9 mouse cellular contexts compared by ENCODE assay signal in the genomic region with DNA sequence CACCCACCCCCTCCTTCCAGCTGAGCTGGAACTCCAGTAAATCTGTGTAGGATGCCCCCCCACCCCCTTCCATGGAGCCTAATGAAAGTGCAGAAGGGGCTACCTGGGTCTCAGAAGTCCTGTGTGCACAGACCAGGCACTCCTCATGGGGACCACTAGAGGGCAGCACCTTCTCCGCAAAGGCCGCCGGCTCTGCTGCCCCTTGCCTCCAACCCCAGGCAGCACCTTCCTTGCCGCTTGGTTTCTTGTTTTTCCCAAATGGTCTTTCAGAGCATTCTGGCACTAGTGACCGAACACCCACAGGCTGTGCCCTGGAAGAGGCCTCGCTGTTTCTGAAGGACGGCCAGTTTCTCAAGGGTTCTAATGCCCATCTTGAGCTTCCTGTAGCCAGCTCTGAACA. TPM values are rescaled to one million over a fixed set of nuclear protein-coding genes. Genes with fewer than 3 reads are reported as not detected.
DNase-seq lines count a peak whose midpoint lies in the region; ATAC-seq and TF ChIP-seq lines count a peak whose summit lies in the region.
"Had no signal": no experiment of that assay in that cellular context is flagged by ENCODE, and none has a peak within 500 bp of the region (broad histone marks: within the 10 kb centered on the region; RNA-seq: fewer than 3 reads in every experiment).

No protein-coding gene starts in this region.

- no peaks in the 10 kb centered on the region for H3K27me3 ChIP-seq in forebrain, embryonic 11.5 days (ENCODE audit: control insufficient read depth, insufficient read depth, low read length)
- no peaks in the 10 kb centered on the region for H3K27me3 ChIP-seq in forebrain, embryonic 15.5 days
- no peaks in the 10 kb centered on the region for H3K27me3 ChIP-seq in kidney, adult 2 months (replicated peaks; ENCODE audit: control insufficient read depth, insufficient read depth, low read length)

- peak overlapping the region; percentile 18; the same call in 1 of the 2 replicates for H3K4me2 ChIP-seq in forebrain, embryonic 11.5 days (ENCODE audit: low read depth, low read length, severe bottlenecking)
- no peak overlapping the region for H3K4me2 ChIP-seq in forebrain, embryonic 15.5 days (replicated peaks)

- no peak overlapping the region for H3K9ac ChIP-seq in forebrain, embryonic 11.5 days (ENCODE audit: low read length)
- no peak overlapping the region for H3K9ac ChIP-seq in forebrain, embryonic 15.5 days (replicated peaks)
- no peak overlapping the region for H3K9ac ChIP-seq in ES-E14 (ENCODE audit: insufficient read depth, low read depth, low read length, poor library complexity, severe bottlenecking)

- 0 out of 2 replicates have a peak, but pooled peaks have one; percentile 64 for ATAC-seq in forebrain, embryonic 11.5 days (replicated peaks; ENCODE audit: low FRiP score)
- ATAC-seq in forebrain, embryonic 15.5 days (replicated peaks): no peak

- H3K36me3 ChIP-seq in forebrain, embryonic 11.5 days (ENCODE audit: control insufficient read depth, insufficient read depth, low read length): no peaks in the 10 kb centered on the region
- no peaks in the 10 kb centered on the region for H3K36me3 ChIP-seq in forebrain, embryonic 15.5 days
- H3K36me3 ChIP-seq in ES-E14 (ENCODE audit: control insufficient read depth, insufficient read depth, low read length, poor library complexity, severe bottlenecking): no peaks in the 10 kb centered on the region
- no peaks in the 10 kb centered on the region for H3K36me3 ChIP-seq in kidney, adult 2 months (ENCODE audit: control insufficient read depth, insufficient read depth, low read length)

- DNase-seq in forebrain, embryonic 11.5 days (ENCODE audit: low spot score): peak; percentile 76
- DNase-seq in ES-E14 (ENCODE audit: low read depth, low spot score): peak; percentile 59
- peak; percentile 17 for DNase-seq in cerebellum, adult 9-10 months
- peak; percentile 28 for DNase-seq in gastrocnemius, postnatal 25 days
- DNase-seq in kidney, adult 2 months: peak; percentile 30
- DNase-seq in lung, adult 18-20 months: peak; percentile 6 to 21
- DNase-seq in right cerebral cortex, adult 2 months (ENCODE audit: low spot score in 2 of 2): peak; percentile 17 to 19

- peak; percentile 85 for TF ChIP-seq CTCF in kidney, adult 2 months (conservative IDR thresholded peaks at IDR 0.05; ENCODE audit: insufficient read depth, insufficient read length, low read depth, low read length)

- no peak overlapping the region for H3K27ac ChIP-seq in forebrain, embryonic 11.5 days (ENCODE audit: low read depth, low read length)
- no peak overlapping the region for H3K27ac ChIP-seq in forebrain, embryonic 15.5 days (replicated peaks)
- H3K27ac ChIP-seq in ES-E14 (ENCODE audit: insufficient read depth, low read depth, low read length, poor library complexity, severe bottlenecking): no peak overlapping the region
- no peak overlapping the region for H3K27ac ChIP-seq in kidney, adult 2 months (ENCODE audit: insufficient read depth, low read depth, low read length)

- in situ Hi-C loops in ES-E14 (cut with MboI; ENCODE audit: low sequenced_read_pairs in 2 of 2, unreplicated experiment in 2 of 2): no loop called here

- no peaks in the 10 kb centered on the region for H3K9me3 ChIP-seq in forebrain, embryonic 11.5 days (ENCODE audit: control insufficient read depth, low read length)
- H3K9me3 ChIP-seq in forebrain, embryonic 15.5 days: no peaks in the 10 kb centered on the region
- peaks cover 9% of the 10 kb centered on the region; the same call in 1 of the 2 replicates for H3K9me3 ChIP-seq in ES-E14 (ENCODE audit: control insufficient read depth, insufficient read depth, low read depth, low read length)

- 8% methylated on average over 7 of the region's 7 CpGs for WGBS in forebrain, embryonic 11.5 days
- 6% methylated on average over 7 of the region's 7 CpGs for WGBS in forebrain, embryonic 15.5 days
- WGBS in kidney, adult 2 months: 3% methylated on average over 7 of the region's 7 CpGs

- H3K4me1 ChIP-seq in forebrain, embryonic 11.5 days (replicated peaks; ENCODE audit: control insufficient read depth, insufficient read depth, low read length): 0 out of 2 replicates have a peak, but pooled peaks cover 2% of the 10 kb centered on the region
- no peaks in the 10 kb centered on the region for H3K4me1 ChIP-seq in forebrain, embryonic 15.5 days
- peaks cover 0 to 2% of the 10 kb centered on the region in 2 experiments; a peak in 2 of 4 replicates for H3K4me1 ChIP-seq in ES-E14 (ENCODE audit: control insufficient read depth in 2 of 2, insufficient read depth in 2 of 2, low read length in 2 of 2, poor library complexity in 1 of 2)
- no peaks in the 10 kb centered on the region for H3K4me1 ChIP-seq in kidney, adult 2 months (ENCODE audit: control insufficient read depth, insufficient read depth, low read length)

- TF ChIP-seq POLR2A in kidney, adult 2 months (IDR thresholded peaks at IDR 0.05; ENCODE audit: low read depth, low read length): no peak

- H3K4me3 ChIP-seq in forebrain, embryonic 11.5 days (ENCODE audit: low read depth, low read length): no peak overlapping the region
- no peak overlapping the region for H3K4me3 ChIP-seq in forebrain, embryonic 15.5 days
- H3K4me3 ChIP-seq in ES-E14 (ENCODE audit: insufficient read depth in 1 of 2, low read depth in 1 of 2, low read length in 2 of 2, poor library complexity in 1 of 2, severe bottlenecking in 1 of 2): no peak overlapping the region
- no peak overlapping the region for H3K4me3 ChIP-seq in kidney, adult 2 months (ENCODE audit: insufficient read depth, low read depth, low read length)

TF ChIP-seq in ES-E14, 5 proteins besides CTCF, POLR2A, EP300 and RAD21:
- no peak for TF ChIP-seq ZNF384 (IDR thresholded peaks at IDR 0.05; ENCODE audit: low read depth, low read length)
- no peak for TF ChIP-seq HCFC1 (IDR thresholded peaks at IDR 0.05; ENCODE audit: borderline replicate concordance, insufficient read depth, low read length)
- no peak for TF ChIP-seq MAFK (IDR thresholded peaks at IDR 0.05; ENCODE audit: insufficient read depth, low read depth, low read length)
- no peak for TF ChIP-seq CHD2 (IDR thresholded peaks at IDR 0.05; ENCODE audit: low read depth, low read length)
- no peak for TF ChIP-seq ZC3H11A (IDR thresholded peaks at IDR 0.05; ENCODE audit: borderline replicate concordance, low read depth, low read length)

RNA-seq across cellular contexts. Expression of a gene that starts 24.6 kb away (rescaled TPM):
- polyA plus RNA-seq in forebrain, embryonic 11.5 days (2014; fragmentation: Nextera tagmentation; extraction: Ambion mirVana): not detected in 2 replicates
- not detected in 2 replicates for polyA plus RNA-seq in forebrain, embryonic 15.5 days (2015; fragmentation: Nextera tagmentation; extraction: Ambion mirVana)
- total RNA-seq in ES-E14 (2012; rRNA removed): 0.18 and 0.21 TPM in 2 replicates
- not detected for total RNA-seq in gastrocnemius, postnatal 25 days (2021)
- not detected in 2 replicates for polyA plus RNA-seq in kidney, adult 2 months (2012; rRNA removed)
- total RNA-seq: left cerebral cortex, postnatal 36 days had no signal

RNA-seq across cellular contexts. Expression of a gene that starts 27.8 kb away (rescaled TPM):
- not detected in 2 replicates for polyA plus RNA-seq in forebrain, embryonic 11.5 days (2014; fragmentation: Nextera tagmentation; extraction: Ambion mirVana)
- not detected in 2 replicates for polyA plus RNA-seq in forebrain, embryonic 15.5 days (2015; fragmentation: Nextera tagmentation; extraction: Ambion mirVana)
- total RNA-seq in ES-E14 (2012; rRNA removed): 2.5 and 2.6 TPM in 2 replicates
- not detected for total RNA-seq in gastrocnemius, postnatal 25 days (2021)
- 0.64 and 1.3 TPM in 2 replicates for polyA plus RNA-seq in kidney, adult 2 months (2012; rRNA removed)
- total RNA-seq: left cerebral cortex, postnatal 36 days had no signal

RNA-seq across cellular contexts. Expression of a gene that starts 57.5 kb away (rescaled TPM):
- polyA plus RNA-seq in forebrain, embryonic 11.5 days (2014; fragmentation: Nextera tagmentation; extraction: Ambion mirVana): 1.1 and 1.8 TPM in 2 replicates
- polyA plus RNA-seq in forebrain, embryonic 15.5 days (2015; fragmentation: Nextera tagmentation; extraction: Ambion mirVana): 1.9 and 2.4 TPM in 2 replicates
- total RNA-seq in ES-E14 (2012; rRNA removed): 2.4 and 3.2 TPM in 2 replicates
- total RNA-seq in gastrocnemius, postnatal 25 days (2021): under 1 TPM in 1 of 2 experiments, not detected in 1; 0.54 TPM
- 181 and 266 TPM in 2 replicates for polyA plus RNA-seq in kidney, adult 2 months (2012; rRNA removed)

RNA-seq across cellular contexts. Expression of a gene that starts 60.0 kb away (rescaled TPM):
- polyA plus RNA-seq in forebrain, embryonic 11.5 days (2014; fragmentation: Nextera tagmentation; extraction: Ambion mirVana): 1,858 and 1,977 TPM in 2 replicates
- 953 and 957 TPM in 2 replicates for polyA plus RNA-seq in forebrain, embryonic 15.5 days (2015; fragmentation: Nextera tagmentation; extraction: Ambion mirVana)
- 824 and 994 TPM in 2 replicates for total RNA-seq in ES-E14 (2012; rRNA removed)
- 100 to 1,000 TPM; 112 to 141 TPM for total RNA-seq in gastrocnemius, postnatal 25 days (2021)
- polyA plus RNA-seq in kidney, adult 2 months (2012; rRNA removed): 630 and 636 TPM in 2 replicates

Comparison
In these comparisons a context has a peak if more than half of its experiments do, and no peak if none do; other contexts are left out.
1. DNase-seq: peak in every context shown above with its lines; median percentile 76 in forebrain, embryonic 11.5 days; 59 in ES-E14; 30 in kidney, adult 2 months; 28 in gastrocnemius, postnatal 25 days; 18 in right cerebral cortex, adult 2 months; 17 in cerebellum, adult 9-10 months; 14 in lung, adult 18-20 months.
2. RNA of a gene that starts 57.5 kb away (polyA plus RNA-seq): 181 to 266 TPM in kidney, adult 2 months; 1.9 to 2.4 TPM in forebrain, embryonic 15.5 days and 1.1 to 1.8 TPM in forebrain, embryonic 11.5 days; every median in the first group is over 10 times any median in the second.